Mouse (Mus musculus) natural killer cell, adult 2 months (primary cell): Measurements from ENCODE around the gene Lgals3.
"Not testable (repeated sequence)": the region's sequence is repeated elsewhere in the genome, so short reads cannot be mapped to it uniquely, and the experiment has no call there.

Source experiments
- DNase-seq, 2 experiments: peaks; one replicate each; pipeline ENCODE4 v3.0.0; 2022; ENCODE audit warnings: low spot score in 2 of 2

Lgals3 gene

GRCm38 (mm10) chr14:47367461-47367860 lies at the start of gene Lgals3:
Lgals3 (plus strand) TSS chr14:47367751.
- no peak for DNase-seq

GRCm38 (mm10) chr14:47319362-47319761 lies 48.2 kb upstream of the Lgals3 start:
- no peak for DNase-seq

GRCm38 (mm10) chr14:47321581-47321980 lies 46.0 kb upstream of the Lgals3 start:
- not testable (repeated sequence) for DNase-seq

- DNase-seq = no peak
Measured at GRCm38 (mm10) chr14:47325965-47326761, 41.4 kb upstream of the Lgals3 start.

GRCm38 (mm10) chr14:47327347-47327746 lies 40.2 kb upstream of the Lgals3 start:
- no peak for DNase-seq

GRCm38 (mm10) chr14:47331920-47332319 lies 35.6 kb upstream of the Lgals3 start:
- DNase-seq = no peak

GRCm38 (mm10) chr14:47334819-47335218 lies 32.7 kb upstream of the Lgals3 start:
- DNase-seq = peak; percentile 50 to 65

- no peak for DNase-seq
Measured at GRCm38 (mm10) chr14:47335300-47335699, 32.3 kb upstream of the Lgals3 start.

GRCm38 (mm10) chr14:47340231-47340925 lies 27.2 kb upstream of the Lgals3 start:
- no peak for DNase-seq

GRCm38 (mm10) chr14:47341811-47342291 lies 25.7 kb upstream of the Lgals3 start:
- DNase-seq = peak; percentile 74 to 85

- DNase-seq = no peak
Measured at GRCm38 (mm10) chr14:47346715-47347114, 20.8 kb upstream of the Lgals3 start.

- DNase-seq = no peak
Measured at GRCm38 (mm10) chr14:47350974-47351373, 16.6 kb upstream of the Lgals3 start.

- DNase-seq = no peak
Measured at GRCm38 (mm10) chr14:47352272-47352671, 15.3 kb upstream of the Lgals3 start.

GRCm38 (mm10) chr14:47353240-47353639 lies 14.3 kb upstream of the Lgals3 start:
- no peak for DNase-seq

- DNase-seq = peak in 1 of 2 experiments; percentile 20
Measured at GRCm38 (mm10) chr14:47354111-47354577, 13.4 kb upstream of the Lgals3 start.

GRCm38 (mm10) chr14:47354948-47355347 lies 12.6 kb upstream of the Lgals3 start:
- DNase-seq = no peak

GRCm38 (mm10) chr14:47356622-47357021 lies 10.9 kb upstream of the Lgals3 start:
- DNase-seq = no peak

GRCm38 (mm10) chr14:47359610-47360009 lies 7.9 kb upstream of the Lgals3 start:
- no peak for DNase-seq

- peak; percentile 48 to 65 for DNase-seq
Measured at GRCm38 (mm10) chr14:47361418-47361817, 6.1 kb upstream of the Lgals3 start.

- peak; percentile 32 to 40 for DNase-seq
Measured at GRCm38 (mm10) chr14:47361899-47362298, 5.7 kb upstream of the Lgals3 start.

GRCm38 (mm10) chr14:47364742-47365449 lies 2.7 kb upstream of the Lgals3 start:
- DNase-seq = no peak

GRCm38 (mm10) chr14:47366881-47367321 lies 650 bp upstream of the Lgals3 start:
- DNase-seq = no peak
